Mouse (Mus musculus) large intestine, adult 2 months (tissue): ENCODE measurements around the gene Pld2. TPM values are rescaled to one million over a fixed set of nuclear protein-coding genes. Genes with fewer than 3 reads are reported as not detected.
"Not testable (repeated sequence)": the region's sequence is repeated elsewhere in the genome, so short reads cannot be mapped to it uniquely, and the experiment has no call there.

Experiments
- DNase-seq: peaks from one replicate; pipeline ENCODE4 v3.0.0-alpha.2; 2012; ENCODE audit warnings: low read depth, low spot score
- WGBS: fragments of 180-500 bp; shearing (Covaris S2); methylation state at CpG from one replicate; pipeline ENCODE4 v1.1.7; 2018; 5-methylcytosine and 5-hydroxymethylcytosine counted together
- polyA plus RNA-seq: library from polyadenylated mRNA; depleted of rRNA; stranded (reverse); fragments of >200 nt; gene quantifications from 2 replicates; pipeline ENCODE4 v1.2.3, GENCODE M21; 2012

Pld2 gene
- polyA plus RNA-seq, 1 experiment = 15.4 TPM

- DNase-seq = not testable (repeated sequence)
- WGBS = 100% methylated on average over 1 of the region's 1 CpGs
Measured at GRCm38 (mm10) chr11:70570614-70571013, 30.8 kb downstream of the Pld2 start.

GRCm38 (mm10) chr11:70571641-70572040 is 31.8 kb downstream of the Pld2 start:
- 79% methylated on average over 1 of the region's 1 CpGs for whole genome bisulfite sequencing
- no peak for DNase-seq

GRCm38 (mm10) chr11:70572348-70572902 is 32.6 kb downstream of the Pld2 start:
- no peak for DNase-seq
- 40% methylated on average over 5 of the region's 5 CpGs for WGBS

- WGBS = 84% methylated on average over 6 of the region's 6 CpGs
- no peak for DNase-seq
Measured at GRCm38 (mm10) chr11:70573872-70574271, 34.0 kb downstream of the Pld2 start.

GRCm38 (mm10) chr11:70577201-70577600 is 37.3 kb downstream of the Pld2 start:
- WGBS = 19% methylated on average over 3 of the region's 3 CpGs
- no peak for DNase-seq

GRCm38 (mm10) chr11:70578962-70579361 is 39.1 kb downstream of the Pld2 start:
- 76% methylated on average over 6 of the region's 6 CpGs for WGBS
- no peak for DNase-seq

GRCm38 (mm10) chr11:70579710-70580357 is 40.0 kb downstream of the Pld2 start:
- 37% methylated on average over 9 of the region's 9 CpGs for WGBS
- no peak for DNase-seq

GRCm38 (mm10) chr11:70580358-70580720 is 40.5 kb downstream of the Pld2 start:
- no peak for DNase-seq
- WGBS = 24% methylated on average over 5 of the region's 5 CpGs

- no peak for DNase-seq
- 76% methylated on average over 3 of the region's 3 CpGs for WGBS
Measured at GRCm38 (mm10) chr11:70580921-70581320, 41.1 kb downstream of the Pld2 start.

GRCm38 (mm10) chr11:70582196-70582595 is 42.3 kb downstream of the Pld2 start:
- 36% methylated on average over 3 of the region's 3 CpGs for WGBS
- DNase-seq = no peak

- 70% methylated on average over 6 of the region's 6 CpGs for WGBS
Measured at GRCm38 (mm10) chr11:70583022-70583714, 43.3 kb downstream of the Pld2 start.

GRCm38 (mm10) chr11:70583775-70584174 is 43.9 kb downstream of the Pld2 start:
- no peak for DNase-seq
- WGBS = 87% methylated on average over 7 of the region's 7 CpGs

More at GRCm38 (mm10) chr11:70583022-70583714, 43.3 kb downstream of the Pld2 start:
- no peak for DNase-seq

- DNase-seq = no peak
Measured at GRCm38 (mm10) chr11:70585457-70585856, 45.6 kb downstream of the Pld2 start.

GRCm38 (mm10) chr11:70586261-70586660 is 46.4 kb downstream of the Pld2 start:
- no peak for DNase-seq
- 62% methylated on average over 3 of the region's 3 CpGs for WGBS

More at GRCm38 (mm10) chr11:70585457-70585856, 45.6 kb downstream of the Pld2 start:
- WGBS = 13% methylated on average over 7 of the region's 7 CpGs

- WGBS = 55% methylated on average over 5 of the region's 5 CpGs
- no peak for DNase-seq
Measured at GRCm38 (mm10) chr11:70586954-70587353, 47.1 kb downstream of the Pld2 start.

- no peak for DNase-seq
- WGBS = 89% methylated on average over 1 of the region's 1 CpGs
Measured at GRCm38 (mm10) chr11:70591733-70592132, 51.9 kb downstream of the Pld2 start.

- no peak for DNase-seq
- WGBS = 88% methylated on average over 15 of the region's 15 CpGs
Measured at GRCm38 (mm10) chr11:70594253-70594989, 54.6 kb downstream of the Pld2 start.

- no peak for DNase-seq
- WGBS = 12% methylated on average over 2 of the region's 2 CpGs
Measured at GRCm38 (mm10) chr11:70595638-70596037, 55.8 kb downstream of the Pld2 start.

- DNase-seq = no peak
- 32% methylated on average over 4 of the region's 4 CpGs for WGBS
Measured at GRCm38 (mm10) chr11:70596094-70596493, 56.2 kb downstream of the Pld2 start.

- 37% methylated on average over 6 of the region's 6 CpGs for WGBS
- no peak for DNase-seq
Measured at GRCm38 (mm10) chr11:70597301-70597700, 57.4 kb downstream of the Pld2 start.
